Mouse (Mus musculus): Measurements from ENCODE around the gene Cacna2d2.

DNA sequence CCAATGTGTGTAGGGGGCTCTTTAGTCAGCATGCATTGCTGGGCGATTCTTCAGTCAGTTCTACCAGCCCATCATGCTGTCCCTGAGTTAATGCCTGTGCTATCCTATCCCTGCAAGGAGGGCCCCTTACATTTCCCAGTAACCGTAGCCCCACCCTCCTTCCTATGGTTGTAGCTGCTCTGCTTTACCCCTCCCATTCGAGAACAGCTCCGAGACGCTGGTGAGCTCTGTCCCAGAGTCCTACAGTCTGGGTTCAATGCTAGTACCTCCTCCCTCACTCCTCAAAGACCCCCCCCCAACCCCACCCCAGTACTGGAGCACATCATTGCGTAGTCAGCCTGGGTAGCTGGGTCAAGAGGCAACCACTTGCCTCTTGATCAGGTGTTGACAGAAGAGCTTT is 35.4 kb downstream of the Cacna2d2 start:
- no peak for TF ChIP-seq POLR2A (IDR thresholded peaks at IDR 0.05; ENCODE audit: low read depth, low read length)
- TF ChIP-seq CTCF (conservative IDR thresholded peaks at IDR 0.05; ENCODE audit: insufficient read depth, insufficient read length, low read depth, low read length): no peak

All from kidney, adult 2 months (tissue).